Mouse (Mus musculus): ENCODE measurements around the gene Ampd1. TPM values are rescaled to one million over a fixed set of nuclear protein-coding genes. Genes with fewer than 3 reads are reported as not detected.
A peak's percentile ranks its signal among the peaks of the same experiment; 100 is the strongest.

Ampd1 gene
- total and polyA plus RNA-seq, 3 experiments: 0.08 to 0.18 TPM; not detected in 1

DNA sequence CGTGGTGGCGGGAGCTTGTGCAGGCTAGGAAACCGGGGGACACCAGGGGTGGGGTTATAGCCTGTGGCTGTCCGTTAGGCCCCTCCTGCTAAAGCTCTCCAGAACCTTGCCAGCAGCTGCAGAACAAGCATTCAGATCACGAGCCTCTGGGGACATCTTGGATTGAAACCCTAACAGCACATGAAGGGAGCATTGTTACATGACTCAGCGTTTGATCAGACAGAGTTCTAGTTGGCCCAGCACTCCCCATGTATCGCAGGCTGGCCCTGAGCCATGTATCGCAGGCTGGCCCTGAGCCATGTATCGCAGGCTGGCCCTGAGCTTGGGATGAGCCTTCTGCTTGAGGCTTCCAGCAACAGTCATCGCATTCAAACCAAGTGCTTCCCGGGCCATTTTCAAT is 67.5 kb downstream of the Ampd1 start:
- no peaks in the 10 kb centered on the region for H3K9me3 ChIP-seq (replicated peaks; ENCODE audit: insufficient read depth, low read length)
- peaks cover 8 to 19% of the 10 kb centered on the region in 2 experiments; a peak in 3 of 4 replicates for H3K4me1 ChIP-seq (ENCODE audit: control insufficient read depth in 1 of 2, insufficient read depth in 2 of 2, low read length in 2 of 2)
- H3K79me2 ChIP-seq (ENCODE audit: control insufficient read depth, insufficient read depth, low read length, poor library complexity): no peaks in the 10 kb centered on the region
- peak; percentile 85 for DNase-seq (ENCODE audit: low read depth, low spot score)
- H3K27me3 ChIP-seq (ENCODE audit: control insufficient read depth in 1 of 2, insufficient read depth in 2 of 2, low read length in 2 of 2): no peaks in the 10 kb centered on the region
- H3K4me3 ChIP-seq (ENCODE audit: control insufficient read depth in 1 of 2, insufficient read depth in 1 of 2, low read depth in 2 of 2, low read length in 2 of 2): peak overlapping the region; percentile 52 to 70
- H3K9ac ChIP-seq (ENCODE audit: control insufficient read depth, low read depth, low read length, poor library complexity, severe bottlenecking): peak overlapping the region; percentile 82
- peak; percentile 75; the same call in 1 of the 2 replicates for TF ChIP-seq GABPA (IDR thresholded peaks at IDR 0.05; ENCODE audit: low read depth, low read length)
- peak; percentile 30; the same call in 1 of the 2 replicates for TF ChIP-seq BHLHE40 (IDR thresholded peaks at IDR 0.05; ENCODE audit: borderline replicate concordance, low read depth, low read length)
- TF ChIP-seq ETS1 (IDR thresholded peaks at IDR 0.05; ENCODE audit: low read depth, low read length): peak; percentile 68
- 0 out of 4 replicates have a peak, but pooled peaks have one; percentile 19 to 44 for TF ChIP-seq EP300 (IDR thresholded peaks at IDR 0.05; ENCODE audit: low read depth in 1 of 2, low read length in 2 of 2)
- peak; percentile 9; the same call in 1 of the 2 replicates for TF ChIP-seq SIN3A (IDR thresholded peaks at IDR 0.05; ENCODE audit: low read length)
- TF ChIP-seq POLR2A (IDR thresholded peaks at IDR 0.05; ENCODE audit: control insufficient read depth in 1 of 2, insufficient read depth in 1 of 2, low read depth in 1 of 2, low read length in 2 of 2, poor library complexity in 1 of 2): peak in 1 of 2 experiments; percentile 46; a peak in 1 of 4 replicates
- TF ChIP-seq ZC3H11A (IDR thresholded peaks at IDR 0.05; ENCODE audit: low read depth, low read length): no peak
- TF ChIP-seq MYC (IDR thresholded peaks at IDR 0.05; ENCODE audit: low read depth, low read length): peak; percentile 39; the same call in 1 of the 2 replicates
- TF ChIP-seq NELFE (IDR thresholded peaks at IDR 0.05; ENCODE audit: low read depth, low read length): peak; percentile 43; the same call in 1 of the 2 replicates
- no peak for TF ChIP-seq CHD1 (IDR thresholded peaks at IDR 0.05; ENCODE audit: low read depth, low read length)
- TF ChIP-seq TBP (IDR thresholded peaks at IDR 0.05; ENCODE audit: low read depth, low read length): 0 out of 2 replicates have a peak, but pooled peaks have one; percentile 26
- 0 out of 2 replicates have a peak, but pooled peaks have one; percentile 39 for TF ChIP-seq MAFK (IDR thresholded peaks at IDR 0.05; ENCODE audit: borderline replicate concordance, low read depth, low read length)
- peak; percentile 35; the same call in 1 of the 2 replicates for TF ChIP-seq MAX (IDR thresholded peaks at IDR 0.05; ENCODE audit: low read length)
- TF ChIP-seq MEF2A (IDR thresholded peaks at IDR 0.05; ENCODE audit: extremely low read depth, insufficient replicate concordance, low read depth, low read length, poor library complexity, severe bottlenecking): no peak
- peak overlapping the region; percentile 94 for H3K27ac ChIP-seq (ENCODE audit: control insufficient read depth, low read depth, low read length)
- peaks cover 0 to 14% of the 10 kb centered on the region in 2 experiments; a peak in 2 of 4 replicates for H3K36me3 ChIP-seq (ENCODE audit: control insufficient read depth in 1 of 2, insufficient read depth in 2 of 2, low read length in 2 of 2)

DNA sequence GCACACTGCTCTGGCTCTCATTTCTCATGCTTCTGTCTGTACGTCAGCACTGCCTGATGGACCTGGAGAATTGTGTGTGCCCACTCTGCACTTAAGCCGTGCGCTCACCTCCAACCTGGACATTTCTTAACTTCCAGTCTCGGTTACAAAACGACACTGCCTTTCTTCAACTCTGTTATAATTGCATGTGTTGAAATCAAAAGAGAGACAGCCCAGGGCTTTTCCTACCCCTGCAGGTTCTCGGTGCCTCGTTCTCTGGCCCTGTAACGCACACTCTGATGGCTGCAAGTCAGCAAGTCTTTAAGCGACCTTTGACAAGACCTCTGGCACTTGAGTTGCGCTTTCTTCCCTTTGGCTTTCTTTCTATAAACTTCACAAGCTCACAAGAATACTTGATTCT is 68.6 kb downstream of the Ampd1 start:
- Histone ChIP-seq H3K9ac (ENCODE audit: control insufficient read depth, low read depth, low read length, poor library complexity, severe bottlenecking) (no peak overlapping the region), H3K36me3 (ENCODE audit: control insufficient read depth in 1 of 2, insufficient read depth in 2 of 2, low read length in 2 of 2) (peaks cover 0 to 14% of the 10 kb centered on the region in 2 experiments; a peak in 2 of 4 replicates), H3K27me3 (ENCODE audit: control insufficient read depth in 1 of 2, insufficient read depth in 2 of 2, low read length in 2 of 2) (no peaks in the 10 kb centered on the region), H3K27ac (ENCODE audit: control insufficient read depth, low read depth, low read length) (no peak overlapping the region), H3K4me1 (ENCODE audit: control insufficient read depth in 1 of 2, insufficient read depth in 2 of 2, low read length in 2 of 2) (peaks cover 8 to 19% of the 10 kb centered on the region in 2 experiments; a peak in 3 of 4 replicates), H3K9me3 (replicated peaks; ENCODE audit: insufficient read depth, low read length) (no peaks in the 10 kb centered on the region), H3K79me2 (ENCODE audit: control insufficient read depth, insufficient read depth, low read length, poor library complexity) (no peaks in the 10 kb centered on the region), H3K4me3 (ENCODE audit: control insufficient read depth in 1 of 2, insufficient read depth in 1 of 2, low read depth in 2 of 2, low read length in 2 of 2) (no peak overlapping the region)
- DNase-seq (ENCODE audit: low read depth, low spot score): no peak
- TF ChIP-seq USF1 (IDR thresholded peaks at IDR 0.05; ENCODE audit: low read depth, low read length) (no peak), ZMIZ1 (IDR thresholded peaks at IDR 0.05; ENCODE audit: low read depth, low read length) (no peak), TCF12 (IDR thresholded peaks at IDR 0.05; ENCODE audit: low read depth, low read length) (no peak), ZNF384 (IDR thresholded peaks at IDR 0.05; ENCODE audit: low read depth, low read length) (no peak), GATA1 (IDR thresholded peaks at IDR 0.05; ENCODE audit: low read depth, low read length) (no peak), ZC3H11A (IDR thresholded peaks at IDR 0.05; ENCODE audit: low read depth, low read length) (no peak), HCFC1 (IDR thresholded peaks at IDR 0.05; ENCODE audit: low read depth, low read length) (no peak), JUND (IDR thresholded peaks at IDR 0.05; ENCODE audit: low read depth, low read length) (no peak)
